Mouse (Mus musculus): ENCODE measurements around the gene Eef1e1. TPM values are rescaled to one million over a fixed set of nuclear protein-coding genes. Genes with fewer than 3 reads are reported as not detected.

Eef1e1 gene
- polyA plus RNA-seq, 1 experiment from 2014 or later = 36.8 TPM

- Histone ChIP-seq H3K4me1 (replicated peaks) (peaks cover 28% of the 10 kb centered on the region), H3K27me3 (replicated peaks) (no peaks in the 10 kb centered on the region), H3K27ac (ENCODE audit: poor library complexity, severe bottlenecking) (no peak overlapping the region), H3K9me3 (replicated peaks) (no peaks in the 10 kb centered on the region), H3K36me3 (peaks cover 9% of the 10 kb centered on the region; the same call in 1 of the 2 replicates), H3K4me2 (no peak overlapping the region), H3K9ac (no peak overlapping the region), H3K4me3 (no peak overlapping the region)
- 81% methylated on average over 6 of the region's 6 CpGs for WGBS
- ATAC-seq (ENCODE audit: insufficient number of reproducible peaks, low FRiP score) = no peak
Observed at GRCm38 (mm10) chr13:38605353-38605752, 53.5 kb downstream of the Eef1e1 start.

DNA sequence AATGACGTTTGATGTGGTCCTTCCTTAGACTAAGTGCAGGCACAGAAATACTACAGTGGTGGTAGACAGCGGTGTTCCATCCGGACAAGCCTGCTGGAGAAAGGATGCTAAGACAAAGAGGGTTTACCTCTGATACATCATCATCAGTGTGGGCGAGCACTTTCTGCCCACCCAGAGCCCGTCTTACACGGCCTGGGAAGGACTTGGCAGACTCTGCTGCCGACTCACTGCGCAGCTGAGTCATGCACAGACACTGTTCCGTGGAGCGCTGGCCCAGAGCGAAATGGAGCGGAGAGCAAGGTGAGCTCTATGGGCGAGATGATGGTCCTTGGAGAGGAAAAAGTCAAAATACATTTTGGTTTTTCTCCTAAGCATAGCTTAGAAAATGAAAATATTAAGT is 55.9 kb downstream of the Eef1e1 start:
- 84% methylated on average over 13 of the region's 13 CpGs for WGBS
- H3K4me3 ChIP-seq = no peak overlapping the region
- H3K9ac ChIP-seq = no peak overlapping the region; the same call in 1 of the 2 replicates
- peaks cover 24% of the 10 kb centered on the region for H3K4me1 ChIP-seq (replicated peaks)
- no peak for ATAC-seq (ENCODE audit: insufficient number of reproducible peaks, low FRiP score)
- H3K27ac ChIP-seq (ENCODE audit: poor library complexity, severe bottlenecking) = peak overlapping the region; percentile 56; the same call in 1 of the 2 replicates
- H3K27me3 ChIP-seq (replicated peaks) = no peaks in the 10 kb centered on the region
- H3K36me3 ChIP-seq = peaks cover 12% of the 10 kb centered on the region; the same call in 1 of the 2 replicates
- no peaks in the 10 kb centered on the region for H3K9me3 ChIP-seq (replicated peaks)
- H3K4me2 ChIP-seq = peak overlapping the region; percentile 34

- ATAC-seq (ENCODE audit: insufficient number of reproducible peaks, low FRiP score) = peak; percentile 18; the same call in 1 of the 2 replicates
- H3K27ac ChIP-seq (ENCODE audit: poor library complexity, severe bottlenecking) = peak overlapping the region; percentile 56
Observed at GRCm38 (mm10) chr13:38602243-38602832, 56.5 kb downstream of the Eef1e1 start.

GRCm38 (mm10) chr13:38600811-38601210 is 58.0 kb downstream of the Eef1e1 start:
- no peak for ATAC-seq (ENCODE audit: insufficient number of reproducible peaks, low FRiP score)
- Histone ChIP-seq H3K4me2 (no peak overlapping the region), H3K4me3 (no peak overlapping the region), H3K36me3 (peaks cover 12% of the 10 kb centered on the region; the same call in 1 of the 2 replicates), H3K27ac (ENCODE audit: poor library complexity, severe bottlenecking) (no peak overlapping the region), H3K9me3 (replicated peaks) (no peaks in the 10 kb centered on the region), H3K4me1 (replicated peaks) (peaks cover 24% of the 10 kb centered on the region), H3K27me3 (replicated peaks) (no peaks in the 10 kb centered on the region), H3K9ac (no peak overlapping the region)
- WGBS = 73% methylated on average over 11 of the region's 11 CpGs

More at GRCm38 (mm10) chr13:38602243-38602832, 56.5 kb downstream of the Eef1e1 start:
- H3K4me2 ChIP-seq = peak overlapping the region; percentile 34
- no peak overlapping the region for H3K9ac ChIP-seq
- H3K36me3 ChIP-seq = peaks cover 12% of the 10 kb centered on the region; the same call in 1 of the 2 replicates
- H3K4me3 ChIP-seq = no peak overlapping the region
- no peaks in the 10 kb centered on the region for H3K27me3 ChIP-seq (replicated peaks)
- 41% methylated on average over 17 of the region's 17 CpGs for WGBS
- peaks cover 24% of the 10 kb centered on the region for H3K4me1 ChIP-seq (replicated peaks)
- no peaks in the 10 kb centered on the region for H3K9me3 ChIP-seq (replicated peaks)

GRCm38 (mm10) chr13:38597076-38597475 is 61.8 kb downstream of the Eef1e1 start:
- H3K9me3 ChIP-seq (replicated peaks) = no peaks in the 10 kb centered on the region
- WGBS = 59% methylated on average over 3 of the region's 3 CpGs
- H3K4me2 ChIP-seq = no peak overlapping the region
- ATAC-seq (ENCODE audit: insufficient number of reproducible peaks, low FRiP score) = no peak
- H3K27me3 ChIP-seq (replicated peaks) = no peaks in the 10 kb centered on the region
- H3K36me3 ChIP-seq = peaks cover 3% of the 10 kb centered on the region; the same call in 1 of the 2 replicates
- H3K4me3 ChIP-seq = no peak overlapping the region
- H3K4me1 ChIP-seq (replicated peaks) = peaks cover 23% of the 10 kb centered on the region
- H3K27ac ChIP-seq (ENCODE audit: poor library complexity, severe bottlenecking) = no peak overlapping the region
- no peak overlapping the region for H3K9ac ChIP-seq

DNA sequence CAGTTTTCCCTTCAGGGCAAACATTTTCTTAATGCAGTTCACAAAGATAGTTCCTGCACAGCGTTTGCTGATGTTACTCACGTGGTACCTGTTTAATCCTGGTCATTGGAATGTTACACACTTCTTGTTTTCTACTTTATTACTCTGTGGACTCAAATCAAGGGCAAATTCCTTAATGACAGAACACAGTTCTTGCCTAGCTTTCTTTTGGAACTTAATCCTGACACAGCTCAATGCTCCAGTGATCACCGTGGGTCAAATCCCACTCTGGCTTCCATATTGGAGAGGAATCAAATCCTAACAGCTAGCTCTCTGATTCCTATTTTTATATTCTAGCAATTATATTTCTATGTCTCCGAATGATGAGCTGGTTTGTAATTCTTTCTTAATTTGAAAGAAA is 62.4 kb downstream of the Eef1e1 start:
- H3K4me3 ChIP-seq = no peak overlapping the region
- peaks cover 3% of the 10 kb centered on the region; the same call in 1 of the 2 replicates for H3K36me3 ChIP-seq
- WGBS = 86% methylated on average over 4 of the region's 4 CpGs
- peaks cover 21% of the 10 kb centered on the region for H3K4me1 ChIP-seq (replicated peaks)
- no peak overlapping the region for H3K4me2 ChIP-seq
- H3K27ac ChIP-seq (ENCODE audit: poor library complexity, severe bottlenecking) = no peak overlapping the region
- H3K9ac ChIP-seq = no peak overlapping the region
- no peak for ATAC-seq (ENCODE audit: insufficient number of reproducible peaks, low FRiP score)
- no peaks in the 10 kb centered on the region for H3K9me3 ChIP-seq (replicated peaks)
- no peaks in the 10 kb centered on the region for H3K27me3 ChIP-seq (replicated peaks)

Other genes with a start within 250 kb of the Eef1e1 start
- gene Txndc5, start 130.2 kb downstream of the Eef1e1 start, polyA plus RNA-seq (2016; fragmentation: Nextera tagmentation; extraction: Ambion mirVana) = 254 and 258 TPM in 2 replicates
- gene Bloc1s5, start 23.9 kb downstream of the Eef1e1 start, polyA plus RNA-seq (2016; fragmentation: Nextera tagmentation; extraction: Ambion mirVana) = 16.9 and 17.8 TPM in 2 replicates

Measured in heart, embryonic 12.5 days (tissue).